Comparison of ENCODE assay signal across 8 mouse cellular contexts in genomic region chr7:44306516-44307240, GRCm38 (mm10). TPM values are rescaled to one million over a fixed set of nuclear protein-coding genes. Genes with fewer than 3 reads are reported as not detected.
DNase-seq lines count a peak whose midpoint lies in the region; ATAC-seq and TF ChIP-seq lines count a peak whose summit lies in the region.

Gene Clec11a, minus strand, starts transcription at chr7:44306902.

- H3K4me2 ChIP-seq in embryonic facial prominence, embryonic 12.5 days (replicated peaks), result peak within 1 kb of the TSS; percentile 69
- H3K4me2 ChIP-seq in hindbrain, embryonic 14.5 days (replicated peaks), result peak within 1 kb of the TSS; percentile 74

- peak within 1 kb of the TSS; percentile 85; the same call in 1 of the 2 replicates for H3K4me3 ChIP-seq in layer of hippocampus, adult 2 months
- H3K4me3 ChIP-seq in embryonic facial prominence, embryonic 12.5 days, result peak within 1 kb of the TSS; percentile 68; the same call in 1 of the 2 replicates
- H3K4me3 ChIP-seq in hindbrain, embryonic 14.5 days (replicated peaks; ENCODE audit: low read length), result peak within 1 kb of the TSS; percentile 66; the same call in 1 of the 2 replicates

- WGBS in embryonic facial prominence, embryonic 12.5 days, result 58% methylated on average over 6 of the region's 6 CpGs
- 57% methylated on average over 6 of the region's 6 CpGs for WGBS in hindbrain, embryonic 14.5 days

- peaks cover 41% of the 10 kb centered on the region for H3K27me3 ChIP-seq in embryonic facial prominence, embryonic 12.5 days
- H3K27me3 ChIP-seq in hindbrain, embryonic 14.5 days (ENCODE audit: control insufficient read depth, insufficient read depth, low read length), result no peaks in the 10 kb centered on the region

- H3K36me3 ChIP-seq in embryonic facial prominence, embryonic 12.5 days, result no peaks in the 10 kb centered on the region
- no peaks in the 10 kb centered on the region for H3K36me3 ChIP-seq in hindbrain, embryonic 14.5 days (replicated peaks; ENCODE audit: control insufficient read depth, insufficient read depth)

- ATAC-seq in embryonic facial prominence, embryonic 12.5 days (ENCODE audit: insufficient number of reproducible peaks, insufficient read depth, low FRiP score, low TSS enrichment), result no peak
- ATAC-seq in hindbrain, embryonic 14.5 days (ENCODE audit: low FRiP score), result no peak
- ATAC-seq in CD4-positive, CD25-positive, alpha-beta regulatory T cell, adult 4 months, result no peak
- no peak for ATAC-seq in granulocyte monocyte progenitor cell, adult 5-6 weeks (replicated peaks; ENCODE audit: poor library complexity, severe bottlenecking)

- intact Hi-C loops in gastrocnemius, postnatal 36 days (cut with DNase I), result no loop called here

- 0 out of 2 replicates have a peak within 1 kb of the TSS, but pooled peaks have one; percentile 31 for H3K9ac ChIP-seq in embryonic facial prominence, embryonic 12.5 days
- no peak within 1 kb of the TSS for H3K9ac ChIP-seq in hindbrain, embryonic 14.5 days

- H3K4me1 ChIP-seq in embryonic facial prominence, embryonic 12.5 days, result peaks cover 22% of the 10 kb centered on the region
- peaks cover 17% of the 10 kb centered on the region for H3K4me1 ChIP-seq in hindbrain, embryonic 14.5 days (replicated peaks; ENCODE audit: control insufficient read depth, insufficient read depth, low read length)

- no peak for TF ChIP-seq CTCF in layer of hippocampus, adult 2 months (conservative IDR thresholded peaks at IDR 0.05)

- peak within 1 kb of the TSS; percentile 70 for H3K27ac ChIP-seq in layer of hippocampus, adult 2 months
- peak within 1 kb of the TSS; percentile 93 for H3K27ac ChIP-seq in embryonic facial prominence, embryonic 12.5 days
- H3K27ac ChIP-seq in hindbrain, embryonic 14.5 days, result peak within 1 kb of the TSS; percentile 95; the same call in 1 of the 2 replicates

- H3K9me3 ChIP-seq in embryonic facial prominence, embryonic 12.5 days, result no peaks in the 10 kb centered on the region
- H3K9me3 ChIP-seq in hindbrain, embryonic 14.5 days (ENCODE audit: control insufficient read depth, low read length), result no peaks in the 10 kb centered on the region

- no peak for DNase-seq in layer of hippocampus, adult 2 months (ENCODE audit: low spot score in 2 of 2)
- DNase-seq in layer of hippocampus, adult 18-20 months (ENCODE audit: low spot score in 2 of 2), result no peak
- DNase-seq in hindbrain, embryonic 14.5 days (ENCODE audit: low spot score), result no peak
- DNase-seq in lung, postnatal 10 days, result peak; percentile 57
- DNase-seq in gastrocnemius, postnatal 36 days, result no peak

RNA-seq across cellular contexts. Expression of gene Clec11a, which starts in this region (rescaled TPM):
- 1 to 10 TPM; 3.0 to 3.5 TPM for total RNA-seq in layer of hippocampus, adult 2 months (2021)
- 1 to 10 TPM; 3.3 to 3.6 TPM for total RNA-seq in layer of hippocampus, adult 18-20 months (2021)
- polyA plus RNA-seq in embryonic facial prominence, embryonic 12.5 days (2016; fragmentation: Nextera tagmentation; extraction: Ambion mirVana), result 1.9 and 2.3 TPM in 2 replicates
- 3.6 and 3.7 TPM in 2 replicates for polyA plus RNA-seq in hindbrain, embryonic 14.5 days (2014; fragmentation: Nextera tagmentation; extraction: Ambion mirVana)
- under 1 TPM; 0.35 to 0.66 TPM for polyA plus RNA-seq in CD4-positive, CD25-positive, alpha-beta regulatory T cell, adult 4 months (2017; shearing (Covaris generic))
- total RNA-seq in granulocyte monocyte progenitor cell, adult 5-6 weeks (2014; fragmentation: Nextera tagmentation), result 2.5 and 3.7 TPM in 2 replicates
- total RNA-seq in granulocyte monocyte progenitor cell, adult 5-6 weeks (2017), result 4.4 and 4.8 TPM in 2 replicates
- total RNA-seq in gastrocnemius, postnatal 36 days (2021), result 1 to 10 TPM; 1.6 to 2.2 TPM
